Mouse (Mus musculus) cerebellum, postnatal 4 days (tissue): ENCODE results near the gene Kifap3.
A peak's percentile ranks its signal among the peaks of the same experiment; 100 is the strongest.

ENCODE experiments used
- DNase-seq, 2 experiments: peaks; one replicate each; pipeline ENCODE4 v3.0.0; 2022; ENCODE audit warnings: low spot score in 2 of 2, mixed read lengths in 1 of 2

Gene Kifap3

GRCm38 (mm10) chr1:163893774-163894527 is 114.6 kb downstream of the Kifap3 start:
- no peak for DNase-seq

GRCm38 (mm10) chr1:163898291-163898764 is 118.9 kb downstream of the Kifap3 start:
- no peak for DNase-seq

GRCm38 (mm10) chr1:163899575-163899974 is 120.2 kb downstream of the Kifap3 start:
- DNase-seq, result no peak

- DNase-seq, result no peak
These were observed 120.8 kb downstream of the Kifap3 start for GRCm38 (mm10) chr1:163900168-163900567.

GRCm38 (mm10) chr1:163903411-163903810 is 124.0 kb downstream of the Kifap3 start:
- no peak for DNase-seq

GRCm38 (mm10) chr1:163907007-163907811 is 127.8 kb downstream of the Kifap3 start:
- DNase-seq, result no peak

- no peak for DNase-seq
These were observed 129.0 kb downstream of the Kifap3 start for GRCm38 (mm10) chr1:163908389-163908788.

GRCm38 (mm10) chr1:163910343-163910742 is 131.0 kb downstream of the Kifap3 start:
- DNase-seq, result no peak

GRCm38 (mm10) chr1:163910785-163911184 is 131.4 kb downstream of the Kifap3 start:
- DNase-seq, result no peak

- DNase-seq, result no peak
These were observed 132.6 kb downstream of the Kifap3 start for GRCm38 (mm10) chr1:163911981-163912380.

- no peak for DNase-seq
These were observed 138.2 kb downstream of the Kifap3 start for GRCm38 (mm10) chr1:163917349-163918160.

- no peak for DNase-seq
These were observed 144.7 kb downstream of the Kifap3 start for GRCm38 (mm10) chr1:163924093-163924492.

- no peak for DNase-seq
These were observed 149.5 kb downstream of the Kifap3 start, which contains the start of gene Scyl3 for GRCm38 (mm10) chr1:163928846-163929245. Scyl3 (plus strand) TSS chr1:163929100.

GRCm38 (mm10) chr1:163929636-163930457 is 150.5 kb downstream of the Kifap3 start:
- DNase-seq, result peak; percentile 73 to 87

GRCm38 (mm10) chr1:163930458-163930794 is 151.0 kb downstream of the Kifap3 start:
- no peak for DNase-seq

- DNase-seq, result no peak
These were observed 152.4 kb downstream of the Kifap3 start for GRCm38 (mm10) chr1:163931801-163932200.

- no peak for DNase-seq
These were observed 155.2 kb downstream of the Kifap3 start for GRCm38 (mm10) chr1:163934591-163934990.

GRCm38 (mm10) chr1:163942056-163942455 is 162.7 kb downstream of the Kifap3 start:
- no peak for DNase-seq

- DNase-seq, result no peak
These were observed 174.0 kb downstream of the Kifap3 start for GRCm38 (mm10) chr1:163953396-163953795.

GRCm38 (mm10) chr1:163958036-163958435 is 178.7 kb downstream of the Kifap3 start:
- no peak for DNase-seq
